Mouse (Mus musculus) MEL (cell line): Measurements from ENCODE around the gene Tdrd3. TPM values are rescaled to one million over a fixed set of nuclear protein-coding genes. Genes with fewer than 3 reads are reported as not detected.
A peak's percentile ranks its signal among the peaks of the same experiment; 100 is the strongest.

ENCODE experiments used
- DNase-seq: peaks from one replicate; pipeline ENCODE4 v3.0.0; 2011; ENCODE audit warnings: low read depth, low spot score
- H3K27ac ChIP-seq: 2 replicates; pipeline ENCODE4 v1.5.1; 2012; ENCODE audit warnings: low read depth, mild to moderate bottlenecking, control low read depth, low read length, moderate library complexity; ENCODE audit not compliant: control insufficient read depth
- H3K27me3 ChIP-seq, 2 experiments: fragments of 150-350 bp in 1 of 2; sonication (generic) in 1 of 2; 2 replicates each; pipeline ENCODE4 v1.6.1; 2012; ENCODE audit warnings: low read length in 2 of 2, mild to moderate bottlenecking in 2 of 2, improper control_type of control experiment in 1 of 2, moderate library complexity in 1 of 2; ENCODE audit not compliant: insufficient read depth in 2 of 2, control insufficient read depth in 1 of 2
- H3K36me3 ChIP-seq, 2 experiments: 2 replicates each; pipeline ENCODE4 v1.6.1; 2012 to 2014; ENCODE audit warnings: low read length in 2 of 2, improper control_type of control experiment in 1 of 2, inconsistent platforms in 1 of 2, mild to moderate bottlenecking in 1 of 2; ENCODE audit not compliant: insufficient read depth in 2 of 2, control insufficient read depth in 1 of 2
- H3K4me1 ChIP-seq, 2 experiments: fragments of 150-350 bp in 1 of 2; sonication (generic) in 1 of 2; 2 replicates each; pipeline ENCODE4 v1.6.1; 2012; ENCODE audit warnings: low read length in 2 of 2, improper control_type of control experiment in 1 of 2, mild to moderate bottlenecking in 1 of 2; ENCODE audit not compliant: insufficient read depth in 2 of 2, control insufficient read depth in 1 of 2
- H3K4me3 ChIP-seq, 2 experiments: fragments of 150-350 bp in 1 of 2; sonication (generic) in 1 of 2; 2 replicates each; pipeline ENCODE4 v1.5.1; 2012; ENCODE audit warnings: low read depth in 2 of 2, low read length in 2 of 2, mild to moderate bottlenecking in 2 of 2, moderate library complexity in 2 of 2, control low read depth in 1 of 2, improper control_type of control experiment in 1 of 2; ENCODE audit not compliant: control insufficient read depth in 1 of 2, insufficient read depth in 1 of 2
- H3K79me2 ChIP-seq: 2 replicates; pipeline ENCODE4 v1.6.1; 2012; ENCODE audit warnings: mild to moderate bottlenecking, low read length, moderate library complexity; ENCODE audit not compliant: control insufficient read depth, poor library complexity, insufficient read depth
- H3K9ac ChIP-seq: 2 replicates; pipeline ENCODE4 v1.6.1; 2012; ENCODE audit warnings: low read depth, mild to moderate bottlenecking, control low read depth, low read length, moderate library complexity; ENCODE audit not compliant: control insufficient read depth, poor library complexity, severe bottlenecking
- H3K9me3 ChIP-seq: fragments of 150-350 bp; sonication (generic); replicated peaks from 2 replicates; pipeline ENCODE4 v1.6.1; 2012; ENCODE audit warnings: mild to moderate bottlenecking, low read length, improper control_type of control experiment, moderate library complexity; ENCODE audit not compliant: insufficient read depth
- CHD2 ChIP-seq: IDR thresholded peaks from 2 replicates; pipeline ENCODE4 v1.6.1; 2011; ENCODE audit warnings: low read length, improper control_type of control experiment
- CTCF ChIP-seq, 3 experiments: IDR thresholded peaks in 2 of 3; conservative IDR thresholded peaks in 1 of 3; 2 replicates each; pipeline ENCODE4 v1.5.1; 2011 to 2012; ENCODE audit warnings: low read length in 3 of 3, low read depth in 2 of 3, mild to moderate bottlenecking in 2 of 3, improper control_type of control experiment in 1 of 3, inconsistent platforms in 1 of 3, mixed read lengths in 1 of 3, moderate library complexity in 1 of 3; ENCODE audit not compliant: control insufficient read depth in 1 of 3, insufficient read depth in 1 of 3, poor library complexity in 1 of 3, severe bottlenecking in 1 of 3
- EP300 ChIP-seq, 2 experiments: IDR thresholded peaks; 2 replicates each; pipeline ENCODE4 v1.6.1; 2011; ENCODE audit warnings: improper control_type of control experiment in 2 of 2, low read length in 2 of 2, low read depth in 1 of 2, mild to moderate bottlenecking in 1 of 2
- HCFC1 ChIP-seq: IDR thresholded peaks from 2 replicates; pipeline ENCODE4 v1.6.1; 2012; ENCODE audit warnings: low read depth, mild to moderate bottlenecking, inconsistent platforms, low read length, improper control_type of control experiment, moderate library complexity
- JUND ChIP-seq: IDR thresholded peaks from 2 replicates; pipeline ENCODE4 v1.6.1; 2011; ENCODE audit warnings: low read depth, mild to moderate bottlenecking, improper control_type of control experiment, low read length
- KAT2A ChIP-seq: conservative IDR thresholded peaks from 2 replicates; pipeline ENCODE4 v1.6.1; 2012; ENCODE audit warnings: low read depth, low read length, improper control_type of control experiment, inconsistent platforms
- MAFK ChIP-seq: IDR thresholded peaks from 2 replicates; pipeline ENCODE4 v1.6.1; 2011; ENCODE audit warnings: low read depth, mild to moderate bottlenecking, low read length, improper control_type of control experiment, borderline replicate concordance
- MAZ ChIP-seq: IDR thresholded peaks from 2 replicates; pipeline ENCODE4 v1.6.1; 2012; ENCODE audit warnings: low read depth, mild to moderate bottlenecking, inconsistent platforms, low read length, improper control_type of control experiment
- MXI1 ChIP-seq: IDR thresholded peaks from 2 replicates; pipeline ENCODE4 v1.6.1; 2011; ENCODE audit warnings: mild to moderate bottlenecking, low read depth, low read length, improper control_type of control experiment
- MYC ChIP-seq: IDR thresholded peaks from 2 replicates; pipeline ENCODE4 v1.6.1; 2011; ENCODE audit warnings: low read depth, mild to moderate bottlenecking, low read length, improper control_type of control experiment, moderate library complexity
- NELFE ChIP-seq: IDR thresholded peaks from 2 replicates; pipeline ENCODE4 v1.6.1; 2011; ENCODE audit warnings: low read depth, low read length, improper control_type of control experiment
- NRF1 ChIP-seq: IDR thresholded peaks from 2 replicates; pipeline ENCODE4 v1.6.1; 2014; ENCODE audit warnings: low read depth, mild to moderate bottlenecking, inconsistent platforms, low read length, improper control_type of control experiment, moderate library complexity; ENCODE audit not compliant: poor library complexity, insufficient read depth, severe bottlenecking
- POLR2AphosphoS5 ChIP-seq: IDR thresholded peaks from 2 replicates; pipeline ENCODE4 v1.6.1; 2012; ENCODE audit warnings: low read depth, borderline replicate concordance, mild to moderate bottlenecking, inconsistent platforms, low read length, moderate library complexity, mixed read lengths
- RAD21 ChIP-seq: IDR thresholded peaks from 2 replicates; pipeline ENCODE4 v1.6.1; 2011; ENCODE audit warnings: mild to moderate bottlenecking, low read depth, low read length, improper control_type of control experiment
- RCOR1 ChIP-seq: IDR thresholded peaks from 2 replicates; pipeline ENCODE4 v1.6.1; 2012; ENCODE audit warnings: low read depth, mild to moderate bottlenecking, inconsistent platforms, low read length, improper control_type of control experiment
- SIN3A ChIP-seq: IDR thresholded peaks from 2 replicates; pipeline ENCODE4 v1.6.1; 2012; ENCODE audit warnings: low read length, improper control_type of control experiment, inconsistent platforms
- SMC3 ChIP-seq: IDR thresholded peaks from 2 replicates; pipeline ENCODE4 v1.6.1; 2011; ENCODE audit warnings: low read depth, low read length, improper control_type of control experiment
- TAL1 ChIP-seq: IDR thresholded peaks from 2 replicates; pipeline ENCODE4 v1.6.1; 2012; ENCODE audit warnings: mild to moderate bottlenecking, inconsistent platforms, low read length, moderate library complexity, mixed read lengths
- TCF12 ChIP-seq: IDR thresholded peaks from 2 replicates; pipeline ENCODE4 v1.6.1; 2014; ENCODE audit warnings: low read depth, mild to moderate bottlenecking, inconsistent platforms, low read length, improper control_type of control experiment, moderate library complexity
- UBTF ChIP-seq: IDR thresholded peaks from 2 replicates; pipeline ENCODE4 v1.6.1; 2012; ENCODE audit warnings: low read depth, mild to moderate bottlenecking, inconsistent platforms, low read length, improper control_type of control experiment, moderate library complexity, borderline replicate concordance; ENCODE audit not compliant: insufficient read depth
- USF1 ChIP-seq: IDR thresholded peaks from 2 replicates; pipeline ENCODE4 v1.6.1; 2014; ENCODE audit warnings: low read depth, mild to moderate bottlenecking, inconsistent platforms, low read length, improper control_type of control experiment, moderate library complexity
- ZC3H11A ChIP-seq: IDR thresholded peaks from 2 replicates; pipeline ENCODE4 v1.6.1; 2012; ENCODE audit warnings: low read depth, mild to moderate bottlenecking, inconsistent platforms, low read length, improper control_type of control experiment
- ZNF384 ChIP-seq: IDR thresholded peaks from 2 replicates; pipeline ENCODE4 v1.6.1; 2012; ENCODE audit warnings: low read depth, mild to moderate bottlenecking, inconsistent platforms, low read length, improper control_type of control experiment
- polyA plus RNA-seq, 2 experiments: library from polyadenylated mRNA; stranded (reverse) in 1 of 2; unstranded in 1 of 2; fragments of >175 nt in 1 of 2; fragments of >200 nt in 1 of 2; gene quantifications; 2 replicates each; pipeline versions ENCODE4 v1.2.1 to v1.2.4; 2012; ENCODE audit warnings: low replicate concordance in 2 of 2, low read depth in 1 of 2; ENCODE audit not compliant: insufficient read length in 2 of 2, insufficient read depth in 1 of 2, missing spikeins in 1 of 2
- total RNA-seq: library from RNA; depleted of rRNA; stranded (reverse); fragments of 300-350 nt; gene quantifications from 2 replicates; pipeline ENCODE4 v1.2.3, GENCODE M21; 2012

Gene Tdrd3
- total and polyA plus RNA-seq, 3 experiments: 22.5 to 22.6 TPM; not detected in 1

GRCm38 (mm10) chr14:87451645-87452443, 35.4 kb downstream of the Tdrd3 start:
- Histone ChIP-seq H3K4me1 (no peaks in the 10 kb centered on the region), H3K27me3 (no peaks in the 10 kb centered on the region), H3K9me3 (no peaks in the 10 kb centered on the region), H3K79me2 (peaks cover 5% of the 10 kb centered on the region; the same call in 1 of the 2 replicates), H3K27ac (no peak overlapping the region), H3K9ac (no peak overlapping the region), H3K4me3 (no peak overlapping the region), H3K36me3 (no peaks in the 10 kb centered on the region)
- DNase-seq: peak; percentile 82
- peak; percentile 61 for TF ChIP-seq SMC3
- TF ChIP-seq ZNF384: no peak
- no peak for TF ChIP-seq HCFC1
- no peak for TF ChIP-seq MYC
- peak; percentile 77 for TF ChIP-seq RAD21
- TF ChIP-seq TAL1: no peak
- no peak for TF ChIP-seq KAT2A
- TF ChIP-seq MAFK: no peak
- no peak for TF ChIP-seq USF1
- TF ChIP-seq POLR2AphosphoS5: no peak
- no peak for TF ChIP-seq NRF1
- peak; percentile 62 for TF ChIP-seq ZC3H11A
- no peak for TF ChIP-seq CHD2
- TF ChIP-seq SIN3A: no peak
- TF ChIP-seq UBTF: no peak
- TF ChIP-seq CTCF (IDR thresholded peaks at IDR 0.05 in 2 of 3, conservative IDR thresholded peaks at IDR 0.05 in 1 of 3; ENCODE audit: control insufficient read depth in 1 of 3, insufficient read depth in 1 of 3, low read depth in 2 of 3, low read length in 3 of 3, poor library complexity in 1 of 3, severe bottlenecking in 1 of 3): peak; percentile 25 to 65 (median 64)
- TF ChIP-seq TCF12: no peak

GRCm38 (mm10) chr14:87455630-87456175, 39.3 kb downstream of the Tdrd3 start:
- DNase-seq: no peak

More at GRCm38 (mm10) chr14:87455630-87456175, 39.3 kb downstream of the Tdrd3 start:
- Histone ChIP-seq H3K27me3 (no peaks in the 10 kb centered on the region), H3K36me3 (peaks cover 0 to 9% of the 10 kb centered on the region in 2 experiments; a peak in 2 of 4 replicates), H3K9me3 (no peaks in the 10 kb centered on the region), H3K79me2 (peaks cover 5% of the 10 kb centered on the region; the same call in 1 of the 2 replicates), H3K4me1 (no peaks in the 10 kb centered on the region), H3K27ac (no peak overlapping the region), H3K4me3 (no peak overlapping the region), H3K9ac (no peak overlapping the region)
- no peak for TF ChIP-seq RCOR1
- TF ChIP-seq CTCF (IDR thresholded peaks at IDR 0.05 in 2 of 3, conservative IDR thresholded peaks at IDR 0.05 in 1 of 3; ENCODE audit: control insufficient read depth in 1 of 3, insufficient read depth in 1 of 3, low read depth in 2 of 3, low read length in 3 of 3, poor library complexity in 1 of 3, severe bottlenecking in 1 of 3): no peak
- no peak for TF ChIP-seq POLR2AphosphoS5
- no peak for TF ChIP-seq MAZ
- TF ChIP-seq HCFC1: no peak
- TF ChIP-seq UBTF: no peak
- TF ChIP-seq EP300 (IDR thresholded peaks at IDR 0.05; ENCODE audit: low read depth in 1 of 2, low read length in 2 of 2): no peak
- no peak for TF ChIP-seq NELFE
- TF ChIP-seq JUND: no peak
- no peak for TF ChIP-seq MXI1
